Mouse (Mus musculus): ENCODE data around the gene Ccdc158. TPM values are rescaled to one million over a fixed set of nuclear protein-coding genes. Genes with fewer than 3 reads are reported as not detected.

Ccdc158 gene
- polyA plus RNA-seq (2012; rRNA removed), result 1.2 and 1.6 TPM in 2 replicates

GRCm38 (mm10) chr5:92674859-92675573 is at the start of gene Ccdc158:
Gene Ccdc158, minus strand, starts transcription at chr5:92675271.

DNA sequence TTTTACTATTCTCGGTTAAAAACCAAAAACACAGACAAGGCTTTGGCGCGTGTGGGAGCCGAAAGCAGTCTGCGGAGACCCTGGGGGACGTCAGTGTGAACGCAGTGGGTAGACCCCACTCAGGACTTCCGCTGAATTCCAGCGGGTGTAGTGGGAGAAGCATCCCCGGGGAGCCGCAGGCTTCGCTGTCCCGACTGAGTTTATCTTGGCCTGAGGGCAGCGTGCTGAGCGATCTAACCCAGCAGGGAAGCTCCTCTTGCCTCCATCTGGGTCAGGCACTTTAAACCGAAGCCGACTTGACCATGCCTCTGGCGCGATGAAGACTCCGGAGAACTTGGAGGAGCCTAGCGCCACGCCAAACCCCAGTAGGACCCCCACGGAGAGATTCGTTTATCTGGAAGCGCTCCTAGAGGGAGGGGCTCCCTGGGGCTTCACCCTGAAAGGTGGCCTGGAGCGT is 8.3 kb upstream of the Ccdc158 start, which contains the start of gene Shroom3:
Shroom3 (plus strand) TSS at position 85 of the 457 bp plus-strand sequence.

GRCm38 (mm10) chr5:92602691-92603690 is 72.1 kb downstream of the Ccdc158 start, which contains the start of gene Stbd1:
Gene Stbd1, plus strand, starts transcription at chr5:92603041.

Other genes with a start within 250 kb of the Ccdc158 start
- gene Nup54, start 240.1 kb downstream of the Ccdc158 start, polyA plus RNA-seq (2012; rRNA removed), result 46.9 and 62.7 TPM in 2 replicates
- gene Scarb2, start 168.4 kb downstream of the Ccdc158 start, polyA plus RNA-seq (2012; rRNA removed), result 29.1 and 30.3 TPM in 2 replicates
- 0.05 TPM in 1 of 2 replicates, not detected in the other for gene Fam47e, start 120.2 kb downstream of the Ccdc158 start, polyA plus RNA-seq (2012; rRNA removed)
- 5.0 and 6.1 TPM in 2 replicates for gene Stbd1, start 72.2 kb downstream of the Ccdc158 start, polyA plus RNA-seq (2012; rRNA removed)
- 11.6 and 14.4 TPM in 2 replicates for gene Shroom3, start 8.2 kb upstream of the Ccdc158 start, polyA plus RNA-seq (2012; rRNA removed)